Mouse (Mus musculus) liver, postnatal 0 days (tissue): ENCODE data around the gene Gm9044.
"Not testable (repeated sequence)": the region's sequence is repeated elsewhere in the genome, so short reads cannot be mapped to it uniquely, and the experiment has no call there.

Experiments used
- CTCF ChIP-seq: sonication (generic); IDR thresholded peaks from 2 replicates; pipeline ENCODE4 v1.5.1; 2016; ENCODE audit warnings: antibody characterized with exemption, low read depth
- EP300 ChIP-seq: IDR thresholded peaks from 2 replicates; pipeline ENCODE4 v1.6.1; 2016; ENCODE audit warnings: antibody characterized with exemption, low read depth, mild to moderate bottlenecking

GRCm38 (mm10) chr10:118302133-118302532, 30.1 kb downstream of the Gm9044 start:
- not testable (repeated sequence) for TF ChIP-seq CTCF, EP300
